Mouse (Mus musculus) neural tube, embryonic 12.5 days (tissue): ENCODE data around the gene Cd109. TPM values are rescaled to one million over a fixed set of nuclear protein-coding genes. Genes with fewer than 3 reads are reported as not detected.

Experiments used
- polyA plus RNA-seq: library from polyadenylated mRNA; unstranded; fragments of >200 nt; fragmentation: Nextera tagmentation; extraction: Ambion mirVana; gene quantifications from 2 replicates; pipeline ENCODE4 v1.2.1, GENCODE M21; 2016

Cd109 gene
- polyA plus RNA-seq, 1 experiment from 2014 or later, result 3.7 TPM

Other genes with a start within 250 kb of the Cd109 start
- 0.70 TPM in 1 of 2 replicates, not detected in the other for gene Dppa5a, start 247.4 kb upstream of the Cd109 start, polyA plus RNA-seq
- 2.1 and 2.3 TPM in 2 replicates for gene Ooep, start 236.8 kb upstream of the Cd109 start, polyA plus RNA-seq
- 0.32 and 0.39 TPM in 2 replicates for gene Ddx43, start 219.8 kb upstream of the Cd109 start, polyA plus RNA-seq
- 0.73 and 1.3 TPM in 2 replicates for gene Cgas, start 172.3 kb upstream of the Cd109 start, polyA plus RNA-seq
- 25.6 and 26.5 TPM in 2 replicates for gene Mto1, start 167.3 kb upstream of the Cd109 start, polyA plus RNA-seq
- 0.78 and 1.2 TPM in 2 replicates for gene Gm17324, start 166.8 kb upstream of the Cd109 start, polyA plus RNA-seq
- gene Eef1a1, start 126.4 kb upstream of the Cd109 start, polyA plus RNA-seq, result 3,212 and 3,225 TPM in 2 replicates
- gene Slc17a5, start 27.5 kb upstream of the Cd109 start, polyA plus RNA-seq, result 15.1 and 15.9 TPM in 2 replicates